Mouse (Mus musculus) cerebellum, adult 2 months (tissue): ENCODE measurements around the gene Troap.

Experiments
- CTCF ChIP-seq: fragments of 200-500 bp; IDR thresholded peaks from 2 replicates; pipeline ENCODE4 v1.5.1; 2011; ENCODE audit warnings: low read depth, mild to moderate bottlenecking, control low read depth, low read length, moderate library complexity, borderline replicate concordance; ENCODE audit not compliant: insufficient read depth
- POLR2A ChIP-seq: fragments of 200-500 bp; IDR thresholded peaks from 2 replicates; pipeline ENCODE4 v1.6.1; 2011; ENCODE audit warnings: low read length, control low read depth, borderline replicate concordance; ENCODE audit not compliant: insufficient read depth

- TF ChIP-seq CTCF: no peak
- TF ChIP-seq POLR2A: no peak
Observed at GRCm38 (mm10) chr15:99116539-99116938, 42.2 kb downstream of the Troap start.
